Mouse (Mus musculus) heart, postnatal 0 days (tissue): ENCODE measurements around the gene Spock1. TPM values are rescaled to one million over a fixed set of nuclear protein-coding genes. Genes with fewer than 3 reads are reported as not detected.

Experiments
- ATAC-seq: fragments of 200-750 bp; cut with Nextera tagmentation; 2 replicates; pipeline ENCODE4 v1.8.0; 2017; ENCODE audit warnings: low read depth, moderate number of reproducible peaks, moderate library complexity; ENCODE audit not compliant: insufficient read depth
- DNase-seq: peaks from one replicate; pipeline ENCODE4 v3.0.0-alpha.2; 2016; ENCODE audit warnings: low spot score
- H3K27ac ChIP-seq: fragments of 300-500 bp; sonication (generic); 2 replicates; pipeline ENCODE4 v1.5.1; 2014; ENCODE audit warnings: low read depth, mild to moderate bottlenecking
- H3K27me3 ChIP-seq: fragments of 300-500 bp; sonication (generic); 2 replicates; pipeline ENCODE4 v1.6.1; 2014; ENCODE audit warnings: low read length, mixed read lengths; ENCODE audit not compliant: control insufficient read depth, insufficient read depth
- H3K36me3 ChIP-seq: fragments of 300-500 bp; sonication (generic); replicated peaks from 2 replicates; pipeline ENCODE4 v1.6.1; 2014; ENCODE audit warnings: low read length, mixed read lengths; ENCODE audit not compliant: control insufficient read depth, insufficient read depth
- H3K4me1 ChIP-seq: fragments of 300-500 bp; sonication (generic); 2 replicates; pipeline ENCODE4 v1.6.1; 2014; ENCODE audit warnings: antibody characterized with exemption; ENCODE audit not compliant: control insufficient read depth, insufficient read depth
- H3K4me2 ChIP-seq: fragments of 300-500 bp; sonication (generic); 2 replicates; pipeline ENCODE4 v1.6.1; 2014; ENCODE audit warnings: low read depth, mild to moderate bottlenecking, low read length, moderate library complexity
- H3K4me3 ChIP-seq: fragments of 300-500 bp; sonication (generic); 2 replicates; pipeline ENCODE4 v1.5.1; 2014; ENCODE audit warnings: low read depth, low read length
- H3K9ac ChIP-seq: fragments of 300-500 bp; sonication (generic); replicated peaks from 2 replicates; pipeline ENCODE4 v1.6.1; 2014; ENCODE audit warnings: low read depth, low read length, mixed read lengths
- H3K9me3 ChIP-seq: fragments of 300-500 bp; sonication (generic); replicated peaks from 2 replicates; pipeline ENCODE4 v1.6.1; 2016; ENCODE audit warnings: low read length; ENCODE audit not compliant: control insufficient read depth
- CTCF ChIP-seq: IDR thresholded peaks from 2 replicates; pipeline ENCODE4 v1.5.1; 2016; ENCODE audit warnings: antibody characterized with exemption, control low read depth, low read depth
- EP300 ChIP-seq: IDR thresholded peaks from 2 replicates; pipeline ENCODE4 v1.6.1; 2016; ENCODE audit warnings: antibody characterized with exemption, low read depth
- WGBS: fragments of 180-500 bp; shearing (Covaris S2); extraction: QIAGEN DNeasy Blood & Tissue Kit; methylation state at CpG from one replicate; pipeline ENCODE4 v1.1.7; 2014; 5-methylcytosine and 5-hydroxymethylcytosine counted together
- polyA plus RNA-seq: library from polyadenylated mRNA; unstranded; fragments of >200 nt; fragmentation: Nextera tagmentation; extraction: Ambion mirVana; gene quantifications from 2 replicates; pipeline ENCODE4 v1.2.1, GENCODE M21; 2015
- total RNA-seq: library from RNA; depleted of rRNA; stranded (reverse); fragments of >200 nt; gene quantifications from 2 replicates; pipeline ENCODE4 v1.2.3, GENCODE M21; 2014; ENCODE audit warnings: low replicate concordance

The Spock1 gene
- total and polyA plus RNA-seq, 2 experiments from 2014 or later = 0.20 to 0.23 TPM

DNA sequence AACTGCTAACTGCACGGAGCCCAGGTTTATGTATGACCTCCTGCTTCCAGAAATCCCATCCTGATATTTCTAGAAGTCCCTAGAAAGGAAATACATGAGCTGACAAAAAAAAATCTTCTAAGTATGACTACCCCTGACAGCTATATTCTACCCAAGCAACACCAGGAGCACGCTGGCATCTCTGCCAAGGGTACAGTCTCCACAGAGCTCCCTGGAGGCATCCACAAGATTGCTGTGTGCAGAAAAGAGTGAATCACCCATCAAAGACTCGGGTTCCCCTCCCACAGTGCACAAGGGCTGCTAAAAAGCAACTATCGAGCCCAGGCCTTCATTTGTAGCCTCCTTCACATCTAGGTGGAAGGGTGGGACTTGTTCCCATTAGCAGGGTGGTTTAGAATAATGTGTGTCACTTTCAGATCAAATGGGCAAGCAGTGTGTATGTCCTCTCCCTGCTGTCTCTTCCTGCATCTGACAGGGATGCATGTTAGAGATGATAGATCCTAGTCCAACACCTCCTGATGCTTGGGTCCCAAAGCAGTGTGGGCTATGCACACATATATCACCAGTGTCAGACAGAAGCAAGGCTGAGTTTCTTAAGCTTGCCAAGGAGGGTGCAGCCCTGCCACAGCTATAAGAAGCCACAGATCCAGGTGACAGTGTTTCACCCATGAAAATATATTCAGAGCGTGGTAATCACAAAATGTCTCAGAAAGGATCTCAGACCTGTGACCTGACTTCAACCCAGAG, 70.3 kb downstream of the Spock1 start:
- ATAC-seq (no peak), DNase-seq (no peak)
- H3K4me3 ChIP-seq = no peak overlapping the region
- 68% methylated on average over 5 of the region's 5 CpGs for WGBS
- no peaks in the 10 kb centered on the region for H3K36me3 ChIP-seq
- H3K9me3 ChIP-seq = no peaks in the 10 kb centered on the region
- no peak overlapping the region for H3K27ac ChIP-seq
- no peak for TF ChIP-seq EP300
- no peak for TF ChIP-seq CTCF
- no peak overlapping the region for H3K4me2 ChIP-seq
- no peaks in the 10 kb centered on the region for H3K4me1 ChIP-seq
- H3K27me3 ChIP-seq = no peaks in the 10 kb centered on the region
- H3K9ac ChIP-seq = no peak overlapping the region

DNA sequence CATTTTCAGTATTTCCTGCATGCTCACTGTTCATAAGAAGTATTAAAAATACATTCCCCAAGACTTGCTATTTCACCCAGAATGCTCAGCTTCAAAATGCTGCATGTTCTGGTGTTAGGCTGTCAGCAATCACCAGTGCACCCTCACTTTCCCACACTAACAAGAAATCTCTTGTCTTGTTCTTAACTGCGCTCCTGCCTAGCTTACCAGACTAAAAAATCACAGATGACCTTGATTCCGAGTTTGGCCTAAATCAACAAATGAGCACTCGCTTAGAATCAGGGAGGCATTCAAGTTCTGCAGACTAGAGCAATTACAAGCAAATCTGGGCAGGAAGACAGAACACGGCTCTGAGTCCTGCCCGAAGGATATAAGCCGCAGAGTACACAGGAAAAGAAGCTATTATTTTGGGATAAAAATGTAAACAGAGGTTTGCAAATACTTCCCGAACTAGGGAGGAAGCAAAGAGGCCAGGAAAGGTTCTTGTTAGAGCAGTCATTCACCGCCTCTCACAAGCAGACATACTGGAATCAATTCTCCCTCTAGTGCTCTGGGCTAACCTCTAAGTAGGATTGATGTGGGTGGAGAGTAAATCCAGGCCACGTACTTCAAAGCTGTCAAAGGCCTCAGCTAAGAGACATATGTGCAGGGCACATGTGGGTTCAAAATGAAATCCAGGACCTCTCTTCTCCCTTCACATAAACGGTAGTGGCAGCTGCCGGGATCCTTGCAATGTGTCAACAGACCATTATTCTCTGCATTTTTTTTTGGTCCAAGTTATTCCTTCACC, 76.6 kb downstream of the Spock1 start:
- H3K4me1 ChIP-seq = no peaks in the 10 kb centered on the region
- no peak overlapping the region for H3K4me2 ChIP-seq
- no peak for DNase-seq
- no peak overlapping the region for H3K9ac ChIP-seq
- no peak for ATAC-seq
- no peaks in the 10 kb centered on the region for H3K9me3 ChIP-seq
- H3K4me3 ChIP-seq = no peak overlapping the region
- no peaks in the 10 kb centered on the region for H3K27me3 ChIP-seq
- 52% methylated on average over 11 of the region's 11 CpGs for WGBS
- H3K27ac ChIP-seq = no peak overlapping the region
- TF ChIP-seq CTCF = no peak
- no peak for TF ChIP-seq EP300
- no peaks in the 10 kb centered on the region for H3K36me3 ChIP-seq

DNA sequence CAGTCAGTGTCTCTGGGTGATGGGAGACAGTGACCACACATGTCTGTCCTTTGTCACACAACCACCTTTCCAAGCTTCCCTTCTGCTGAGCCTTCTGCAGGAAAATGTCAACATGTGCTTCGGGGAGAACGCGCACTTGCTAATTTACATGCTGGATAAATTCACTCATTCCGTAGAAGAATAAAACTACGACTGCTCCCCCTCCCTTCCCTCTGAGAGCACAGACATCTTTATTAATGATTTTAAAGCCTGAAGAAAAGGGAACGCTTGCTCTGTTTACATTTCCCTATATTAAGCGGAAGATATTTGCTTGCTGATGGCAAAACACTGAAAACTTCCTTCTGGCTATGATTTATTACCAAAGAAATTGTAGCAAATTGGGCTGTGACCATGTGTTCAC, 77.2 kb downstream of the Spock1 start:
- WGBS = 65% methylated on average over 7 of the region's 7 CpGs
- H3K36me3 ChIP-seq = no peaks in the 10 kb centered on the region
- TF ChIP-seq EP300 (no peak), CTCF (no peak)
- DNase-seq (no peak), ATAC-seq (no peak)
- no peaks in the 10 kb centered on the region for H3K4me1 ChIP-seq
- no peak overlapping the region for H3K27ac ChIP-seq
- H3K4me3 ChIP-seq = no peak overlapping the region
- no peak overlapping the region for H3K4me2 ChIP-seq
- no peak overlapping the region for H3K9ac ChIP-seq
- no peaks in the 10 kb centered on the region for H3K9me3 ChIP-seq
- H3K27me3 ChIP-seq = no peaks in the 10 kb centered on the region

DNA sequence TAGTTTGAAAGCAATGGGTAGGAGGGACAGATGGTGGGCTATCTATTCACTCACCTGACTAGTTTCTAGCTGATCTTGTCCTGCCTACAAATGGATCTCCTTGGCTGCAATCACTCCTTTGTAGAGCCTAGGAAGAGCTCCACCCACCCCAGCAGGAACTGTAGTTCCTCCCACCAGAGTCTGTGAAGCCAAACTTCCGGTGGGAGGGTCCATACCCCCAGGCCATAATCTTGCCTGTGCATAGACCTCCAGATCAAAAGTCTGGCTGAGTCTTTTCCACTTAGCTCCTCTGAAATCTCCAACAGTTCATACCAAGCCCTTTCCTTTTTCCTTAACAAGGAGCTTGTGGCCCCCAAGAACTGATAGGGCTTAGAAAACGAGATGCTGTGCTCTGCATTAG, 78.0 kb downstream of the Spock1 start:
- no peak overlapping the region for H3K9ac ChIP-seq
- DNase-seq = no peak
- no peaks in the 10 kb centered on the region for H3K9me3 ChIP-seq
- H3K27me3 ChIP-seq = no peaks in the 10 kb centered on the region
- no peak for ATAC-seq
- no peak overlapping the region for H3K4me2 ChIP-seq
- no peak overlapping the region for H3K27ac ChIP-seq
- H3K36me3 ChIP-seq = no peaks in the 10 kb centered on the region
- no peak overlapping the region for H3K4me3 ChIP-seq
- H3K4me1 ChIP-seq = no peaks in the 10 kb centered on the region
- TF ChIP-seq EP300 = no peak
- TF ChIP-seq CTCF = no peak
- 21% methylated on average over 2 of the region's 2 CpGs for WGBS

DNA sequence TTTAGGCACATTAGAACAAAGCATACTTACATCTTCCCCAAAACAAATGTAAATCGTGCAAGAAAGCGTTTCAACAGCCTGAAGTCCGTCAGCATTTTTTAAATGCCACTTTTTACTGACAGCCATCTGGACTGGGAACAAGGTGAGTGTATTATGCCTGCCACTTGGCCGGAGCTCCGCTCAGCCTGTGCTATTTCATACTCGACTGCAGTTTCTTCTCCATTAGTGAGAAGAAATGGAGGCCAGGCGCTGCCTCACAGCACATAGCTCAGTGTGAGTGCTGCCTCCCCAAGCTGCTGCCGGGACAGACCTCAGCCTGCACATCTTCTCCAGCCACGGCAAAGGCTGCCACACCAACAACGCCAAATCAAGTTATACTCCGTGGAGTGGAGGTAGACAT, 91.9 kb downstream of the Spock1 start:
- Histone ChIP-seq H3K9ac (no peak overlapping the region), H3K27me3 (no peaks in the 10 kb centered on the region), H3K9me3 (0 out of 2 replicates have a peak, but pooled peaks cover 7% of the 10 kb centered on the region), H3K4me1 (no peaks in the 10 kb centered on the region), H3K27ac (no peak overlapping the region), H3K4me3 (no peak overlapping the region), H3K36me3 (no peaks in the 10 kb centered on the region), H3K4me2 (no peak overlapping the region)
- no peak for DNase-seq
- TF ChIP-seq EP300 (no peak), CTCF (no peak)
- WGBS = 79% methylated on average over 11 of the region's 11 CpGs
- ATAC-seq = no peak
